Mouse (Mus musculus) G1E (cell line): ENCODE results near the gene Cwc22.

ENCODE experiments used
- CTCF ChIP-seq: IDR thresholded peaks from 2 replicates; pipeline ENCODE4 v1.5.1; 2012; ENCODE audit warnings: low read depth, low read length, inconsistent platforms, mixed read lengths
- GATA1 ChIP-seq: IDR thresholded peaks from 2 replicates; pipeline ENCODE4 v1.6.1; 2012; ENCODE audit warnings: borderline replicate concordance, low read length, inconsistent platforms, mixed read lengths
- GATA2 ChIP-seq: IDR thresholded peaks from 2 replicates; pipeline ENCODE4 v1.6.1; 2012; ENCODE audit warnings: low read depth, low read length, inconsistent platforms, borderline replicate concordance
- POLR2AphosphoS5 ChIP-seq: IDR thresholded peaks from 2 replicates; pipeline ENCODE4 v1.6.1; 2012; ENCODE audit warnings: low read depth, low read length, inconsistent platforms; ENCODE audit not compliant: insufficient replicate concordance
- TAL1 ChIP-seq: conservative IDR thresholded peaks from 2 replicates; pipeline ENCODE4 v1.6.1; 2012; ENCODE audit warnings: low read depth, low read length, inconsistent platforms, mixed read lengths

GRCm38 (mm10) chr2:77916586-77917359 lies 29.4 kb downstream of the Cwc22 start:
- TF ChIP-seq CTCF, result no peak
- TF ChIP-seq GATA1, result no peak
- no peak for TF ChIP-seq POLR2AphosphoS5
- no peak for TF ChIP-seq TAL1
- no peak for TF ChIP-seq GATA2
